Mouse (Mus musculus): Measurements from ENCODE around the gene Reln. TPM values are rescaled to one million over a fixed set of nuclear protein-coding genes. Genes with fewer than 3 reads are reported as not detected.
A peak's percentile ranks its signal among the peaks of the same experiment; 100 is the strongest.

Reln gene
- polyA plus RNA-seq, 1 experiment from 2014 or later = 2.4 TPM

DNA sequence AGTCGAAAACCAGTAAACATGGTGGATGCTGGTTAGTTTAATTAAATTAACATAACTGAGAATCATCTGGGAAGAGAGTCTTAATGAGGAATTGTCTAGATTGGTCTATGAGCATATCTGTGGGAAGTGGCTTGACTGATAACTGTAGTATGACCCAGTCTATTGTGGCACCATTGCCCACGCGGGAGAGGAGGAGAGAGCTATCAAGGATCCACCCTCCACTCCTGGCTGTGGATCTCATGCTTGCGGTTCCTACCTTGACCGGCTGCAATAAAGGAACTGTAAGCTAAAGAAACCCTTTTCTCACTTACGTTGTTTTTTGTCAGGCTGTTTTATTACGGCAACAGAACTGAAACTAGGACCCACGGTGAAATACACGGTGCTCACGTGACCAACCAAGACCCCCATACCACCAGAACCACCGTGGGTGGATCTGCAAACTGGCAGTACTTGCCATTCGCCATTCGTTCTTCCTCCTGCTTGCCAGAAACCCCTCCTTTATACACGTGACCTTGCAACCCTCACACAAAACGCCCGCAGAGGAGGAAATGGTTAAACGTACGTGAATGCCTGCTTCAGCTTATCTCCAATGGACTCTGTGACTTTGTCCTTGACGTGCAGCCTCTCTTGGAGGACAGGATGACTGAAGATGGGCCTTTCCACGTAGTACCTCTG is 497.7 kb downstream of the Reln start:
- Histone ChIP-seq H3K4me1 (ENCODE audit: insufficient read depth, low read depth, low read length) (no peaks in the 10 kb centered on the region), H3K4me2 (replicated peaks; ENCODE audit: low read depth, low read length) (no peak overlapping the region), H3K27ac (ENCODE audit: low read length) (no peak overlapping the region), H3K9ac (replicated peaks; ENCODE audit: low read depth) (no peak overlapping the region), H3K9me3 (ENCODE audit: low read length) (no peaks in the 10 kb centered on the region), H3K27me3 (replicated peaks; ENCODE audit: insufficient read depth, low read length) (no peaks in the 10 kb centered on the region), H3K36me3 (ENCODE audit: insufficient read depth, low read length) (no peaks in the 10 kb centered on the region), H3K4me3 (ENCODE audit: low read depth, low read length) (no peak overlapping the region)
- whole genome bisulfite sequencing = 66% methylated on average over 20 of the region's 20 CpGs
- ATAC-seq (no peak), DNase-seq (ENCODE audit: low spot score) (no peak)
- no peak for TF ChIP-seq EP300 (IDR thresholded peaks at IDR 0.05)
- TF ChIP-seq CTCF (IDR thresholded peaks at IDR 0.05) = no peak

GRCm38 (mm10) chr5:21844676-21845075 is 499.8 kb downstream of the Reln start:
- Histone ChIP-seq H3K9me3 (ENCODE audit: low read length) (no peaks in the 10 kb centered on the region), H3K4me1 (ENCODE audit: insufficient read depth, low read depth, low read length) (no peaks in the 10 kb centered on the region)

More at GRCm38 (mm10) chr5:21844676-21845075, 499.8 kb downstream of the Reln start:
- Histone ChIP-seq H3K36me3 (ENCODE audit: insufficient read depth, low read length) (no peaks in the 10 kb centered on the region), H3K4me3 (ENCODE audit: low read depth, low read length) (no peak overlapping the region), H3K4me2 (replicated peaks; ENCODE audit: low read depth, low read length) (no peak overlapping the region), H3K27ac (ENCODE audit: low read length) (no peak overlapping the region), H3K27me3 (replicated peaks; ENCODE audit: insufficient read depth, low read length) (no peaks in the 10 kb centered on the region), H3K9ac (replicated peaks; ENCODE audit: low read depth) (no peak overlapping the region)
- TF ChIP-seq CTCF (IDR thresholded peaks at IDR 0.05) (peak; percentile 43), EP300 (IDR thresholded peaks at IDR 0.05) (no peak)
- WGBS = 70% methylated on average over 4 of the region's 4 CpGs
- ATAC-seq = no peak
- DNase-seq (ENCODE audit: low spot score) = no peak

Other genes starting within 250 kb of the Reln start
- gene Orc5, start 205.7 kb upstream of the Reln start, polyA plus RNA-seq (2015; fragmentation: Nextera tagmentation; extraction: Ambion mirVana) = 22.6 and 25.0 TPM in 2 replicates